Mouse (Mus musculus) forebrain, embryonic 16.5 days (tissue): ENCODE results near the gene Acsl5. TPM values are rescaled to one million over a fixed set of nuclear protein-coding genes. Genes with fewer than 3 reads are reported as not detected.
A peak's percentile ranks its signal among the peaks of the same experiment; 100 is the strongest.

Experiments
- ATAC-seq: fragments of 200-750 bp; cut with Nextera tagmentation; 2 replicates; pipeline ENCODE4 v1.8.0; 2017; ENCODE audit warnings: mild to moderate bottlenecking, moderate library complexity
- H3K27ac ChIP-seq: fragments of 300-500 bp; sonication (generic); 2 replicates; pipeline ENCODE4 v1.5.1; 2014; ENCODE audit warnings: low read length, control low read depth
- H3K27me3 ChIP-seq: fragments of 300-500 bp; sonication (generic); replicated peaks from 2 replicates; pipeline ENCODE4 v1.6.1; 2014; ENCODE audit warnings: low read length; ENCODE audit not compliant: control insufficient read depth, insufficient read depth
- H3K36me3 ChIP-seq: fragments of 300-500 bp; sonication (generic); 2 replicates; pipeline ENCODE4 v1.6.1; 2014; ENCODE audit not compliant: control insufficient read depth, insufficient read depth
- H3K4me1 ChIP-seq: fragments of 300-500 bp; sonication (generic); replicated peaks from 2 replicates; pipeline ENCODE4 v1.6.1; 2014; ENCODE audit warnings: low read length; ENCODE audit not compliant: control insufficient read depth, insufficient read depth
- H3K4me2 ChIP-seq: fragments of 300-500 bp; sonication (generic); 2 replicates; pipeline ENCODE4 v1.6.1; 2014; ENCODE audit warnings: mild to moderate bottlenecking, low read length, control low read depth
- H3K4me3 ChIP-seq: fragments of 300-500 bp; sonication (generic); replicated peaks from 2 replicates; pipeline ENCODE4 v1.5.1; 2014; ENCODE audit warnings: mild to moderate bottlenecking, low read length, control low read depth
- H3K9ac ChIP-seq: fragments of 300-500 bp; sonication (generic); replicated peaks from 2 replicates; pipeline ENCODE4 v1.6.1; 2014; ENCODE audit warnings: low read depth, low read length, control low read depth
- H3K9me3 ChIP-seq: fragments of 300-500 bp; sonication (generic); 2 replicates; pipeline ENCODE4 v1.6.1; 2016; ENCODE audit warnings: low read length; ENCODE audit not compliant: control insufficient read depth
- WGBS: fragments of 180-500 bp; shearing (Covaris S2); extraction: QIAGEN DNeasy Blood & Tissue Kit; methylation state at CpG from one replicate; pipeline ENCODE4 v1.1.7; 2014; 5-methylcytosine and 5-hydroxymethylcytosine counted together
- polyA plus RNA-seq: library from polyadenylated mRNA; unstranded; fragments of >200 nt; fragmentation: Nextera tagmentation; extraction: Ambion mirVana; gene quantifications from 2 replicates; pipeline ENCODE4 v1.2.1, GENCODE M21; 2015

Gene Acsl5
- polyA plus RNA-seq, 1 experiment from 2014 or later: 13.4 TPM

DNA sequence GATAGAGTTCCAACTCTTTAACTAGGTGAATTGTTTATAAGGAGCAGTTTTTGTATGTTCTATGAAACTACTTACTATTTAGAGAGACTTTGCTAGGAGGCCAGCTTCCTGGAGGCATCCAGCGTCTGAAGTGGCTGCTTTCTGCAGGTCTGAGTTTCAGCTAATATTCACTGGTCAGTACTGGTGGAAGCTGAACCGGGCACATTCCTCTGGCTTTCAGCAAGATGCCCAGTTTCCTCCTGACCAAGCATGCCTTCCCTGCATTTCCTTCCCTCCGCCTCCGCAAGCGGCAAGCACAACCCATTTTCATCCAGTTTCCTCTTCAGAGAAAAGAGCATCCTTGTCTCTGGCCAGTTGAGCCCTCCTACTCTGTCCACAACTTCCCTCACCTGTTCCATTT, 17.3 kb downstream of the Acsl5 start:
- H3K9ac ChIP-seq: no peak overlapping the region
- no peak overlapping the region for H3K4me3 ChIP-seq
- no peaks in the 10 kb centered on the region for H3K36me3 ChIP-seq
- no peaks in the 10 kb centered on the region for H3K9me3 ChIP-seq
- peaks cover 3% of the 10 kb centered on the region; the same call in 1 of the 2 replicates for H3K4me1 ChIP-seq
- H3K27ac ChIP-seq: no peak overlapping the region
- no peak for ATAC-seq
- no peak overlapping the region for H3K4me2 ChIP-seq
- H3K27me3 ChIP-seq: no peaks in the 10 kb centered on the region
- WGBS: 90% methylated on average over 5 of the region's 5 CpGs

DNA sequence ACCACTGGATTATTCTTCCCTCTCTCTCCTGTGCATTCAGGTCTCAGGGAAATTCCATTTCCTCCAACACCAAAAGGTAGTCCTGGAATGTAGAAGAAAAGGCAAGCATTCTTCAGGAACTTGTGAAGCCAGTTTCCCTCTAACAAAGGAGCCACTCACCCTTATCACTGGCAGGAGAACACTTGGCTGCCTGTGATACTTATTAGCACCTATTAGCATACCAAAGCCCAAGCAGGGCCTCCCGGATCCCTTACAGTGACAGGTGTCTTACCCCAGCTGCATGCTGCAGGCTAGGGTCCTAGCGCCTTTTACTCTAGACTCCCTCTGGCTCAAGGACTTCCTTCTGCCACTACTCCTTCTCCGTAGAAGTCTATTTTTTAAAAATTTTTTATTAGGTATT, 19.7 kb downstream of the Acsl5 start:
- no peaks in the 10 kb centered on the region for H3K36me3 ChIP-seq
- peak; percentile 61; the same call in 1 of the 2 replicates for ATAC-seq
- H3K27me3 ChIP-seq: no peaks in the 10 kb centered on the region
- H3K4me2 ChIP-seq: no peak overlapping the region
- 11% methylated on average over 3 of the region's 3 CpGs for WGBS
- H3K9me3 ChIP-seq: no peaks in the 10 kb centered on the region
- H3K27ac ChIP-seq: no peak overlapping the region
- H3K4me1 ChIP-seq: peaks cover 3% of the 10 kb centered on the region; the same call in 1 of the 2 replicates
- H3K9ac ChIP-seq: no peak overlapping the region
- H3K4me3 ChIP-seq: no peak overlapping the region

DNA sequence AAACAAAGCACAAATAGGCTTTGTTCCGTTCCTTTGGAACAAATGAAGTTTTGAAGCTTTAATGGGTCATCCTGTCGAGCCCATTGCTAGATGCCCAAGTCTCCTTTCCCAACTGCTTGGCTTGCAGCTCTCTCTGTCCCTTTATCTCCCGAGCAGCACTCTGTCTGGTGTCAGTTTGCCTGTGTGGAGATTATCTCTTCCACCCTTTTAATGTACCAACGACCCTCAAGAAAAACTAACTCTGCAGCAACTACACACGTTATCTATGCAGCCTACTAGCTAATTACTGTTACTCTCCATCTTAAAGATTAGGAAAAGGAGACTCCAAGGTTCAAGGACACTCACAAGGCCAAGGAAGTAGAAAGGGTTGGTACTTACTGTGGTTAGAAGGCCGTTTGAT, 21.6 kb downstream of the Acsl5 start:
- WGBS: 81% methylated on average over 6 of the region's 6 CpGs
- no peaks in the 10 kb centered on the region for H3K9me3 ChIP-seq
- no peak overlapping the region for H3K9ac ChIP-seq
- no peak overlapping the region for H3K4me3 ChIP-seq
- no peaks in the 10 kb centered on the region for H3K36me3 ChIP-seq
- no peak overlapping the region for H3K27ac ChIP-seq
- no peak overlapping the region for H3K4me2 ChIP-seq
- H3K27me3 ChIP-seq: no peaks in the 10 kb centered on the region
- H3K4me1 ChIP-seq: peaks cover 3% of the 10 kb centered on the region; the same call in 1 of the 2 replicates
- ATAC-seq: no peak

DNA sequence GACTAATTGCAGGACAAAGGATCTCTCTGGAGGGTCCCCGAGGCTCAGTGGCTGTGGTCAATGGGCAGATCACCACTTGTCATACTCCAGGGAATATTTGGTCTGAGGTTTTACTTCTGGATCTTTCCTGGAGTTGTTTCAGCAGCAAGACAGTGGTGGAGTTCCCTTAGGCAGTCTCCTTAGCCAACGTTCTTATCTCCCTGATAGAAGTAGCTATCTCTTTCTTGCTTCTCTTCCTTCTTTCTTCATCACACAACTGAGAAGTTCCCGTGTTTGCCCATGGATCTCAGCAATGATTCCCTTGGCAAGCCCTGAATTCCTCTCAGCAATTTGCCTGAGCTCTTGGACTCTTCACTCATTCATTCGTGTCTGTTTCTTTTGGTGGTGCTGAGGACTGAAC, 24.4 kb downstream of the Acsl5 start:
- no peaks in the 10 kb centered on the region for H3K27me3 ChIP-seq
- H3K4me1 ChIP-seq: peaks cover 3% of the 10 kb centered on the region; the same call in 1 of the 2 replicates
- no peak overlapping the region for H3K4me2 ChIP-seq
- H3K9ac ChIP-seq: no peak overlapping the region
- no peak overlapping the region for H3K27ac ChIP-seq
- 74% methylated on average over 4 of the region's 4 CpGs for WGBS
- no peaks in the 10 kb centered on the region for H3K9me3 ChIP-seq
- no peak overlapping the region for H3K4me3 ChIP-seq
- ATAC-seq: no peak
- H3K36me3 ChIP-seq: no peaks in the 10 kb centered on the region

DNA sequence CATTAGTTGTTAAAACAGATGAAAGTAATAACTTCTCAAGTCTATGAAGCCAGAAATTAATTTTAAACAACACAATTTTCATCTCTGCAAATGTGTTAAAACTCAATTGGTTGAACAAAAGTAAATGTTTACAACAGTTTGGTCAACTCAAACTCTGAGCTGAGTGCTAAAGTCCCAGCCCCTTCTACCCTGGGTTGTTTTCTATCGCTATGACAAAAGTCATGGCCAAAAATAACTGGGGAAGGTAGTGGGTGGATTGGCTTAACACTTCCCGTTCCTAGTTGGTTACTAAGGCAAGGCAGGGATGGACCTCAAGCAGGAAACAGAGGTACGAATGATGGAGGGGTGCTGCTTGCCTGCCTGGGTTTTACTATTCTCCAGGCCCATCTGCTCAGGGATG, 25.0 kb downstream of the Acsl5 start:
- no peak for ATAC-seq
- H3K27ac ChIP-seq: no peak overlapping the region
- H3K4me2 ChIP-seq: no peak overlapping the region
- H3K4me1 ChIP-seq: no peaks in the 10 kb centered on the region
- no peak overlapping the region for H3K9ac ChIP-seq
- H3K36me3 ChIP-seq: no peaks in the 10 kb centered on the region
- no peaks in the 10 kb centered on the region for H3K27me3 ChIP-seq
- 89% methylated on average over 3 of the region's 3 CpGs for WGBS
- no peak overlapping the region for H3K4me3 ChIP-seq
- no peaks in the 10 kb centered on the region for H3K9me3 ChIP-seq

DNA sequence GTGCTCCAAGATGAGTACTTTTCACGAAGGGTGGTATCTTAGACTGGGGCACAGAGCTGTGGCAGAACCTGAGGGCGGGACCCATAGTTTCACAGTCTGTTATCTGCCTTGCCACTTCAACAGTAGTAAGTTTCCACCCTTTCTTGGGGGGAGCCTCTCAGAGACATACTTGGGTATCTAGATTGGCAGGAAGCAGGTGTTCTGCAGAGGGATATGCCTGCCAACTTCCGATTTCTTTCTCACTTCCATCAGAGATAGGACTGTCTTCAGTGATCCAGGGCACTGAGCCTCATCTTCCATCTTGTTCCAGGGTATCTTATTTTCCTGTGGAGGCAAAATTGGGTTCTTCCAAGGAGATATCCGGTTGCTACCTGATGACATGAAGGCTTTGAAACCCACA, 32.4 kb downstream of the Acsl5 start:
- Histone ChIP-seq H3K4me3 (no peak overlapping the region), H3K4me1 (no peaks in the 10 kb centered on the region), H3K9ac (no peak overlapping the region), H3K36me3 (no peaks in the 10 kb centered on the region), H3K9me3 (no peaks in the 10 kb centered on the region), H3K4me2 (no peak overlapping the region), H3K27me3 (no peaks in the 10 kb centered on the region), H3K27ac (no peak overlapping the region)
- WGBS: 94% methylated on average over 4 of the region's 4 CpGs
- ATAC-seq: no peak

DNA sequence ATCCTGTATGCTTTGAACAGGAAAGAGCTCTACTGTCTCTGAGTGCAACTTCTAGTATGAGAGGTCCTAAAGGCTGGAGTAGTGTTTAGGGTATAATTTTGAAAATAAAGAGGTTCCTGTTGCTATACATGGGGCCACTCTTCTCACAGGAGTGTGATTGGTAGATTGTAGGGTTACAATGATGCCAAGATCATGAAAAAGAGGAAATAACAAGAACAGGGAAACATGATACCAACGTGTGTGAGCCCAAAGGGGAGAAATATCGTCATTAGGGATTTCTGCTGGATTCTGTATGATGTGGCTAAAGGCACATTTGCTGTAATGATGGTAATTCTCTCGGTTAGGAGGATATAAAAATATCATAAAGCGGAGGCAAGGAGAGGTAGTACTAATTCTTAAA, 34.3 kb downstream of the Acsl5 start:
- 91% methylated on average over 4 of the region's 4 CpGs for WGBS
- Histone ChIP-seq H3K4me1 (no peaks in the 10 kb centered on the region), H3K4me2 (no peak overlapping the region), H3K36me3 (no peaks in the 10 kb centered on the region), H3K27ac (no peak overlapping the region), H3K27me3 (no peaks in the 10 kb centered on the region), H3K9ac (no peak overlapping the region), H3K4me3 (no peak overlapping the region), H3K9me3 (no peaks in the 10 kb centered on the region)
- no peak for ATAC-seq

DNA sequence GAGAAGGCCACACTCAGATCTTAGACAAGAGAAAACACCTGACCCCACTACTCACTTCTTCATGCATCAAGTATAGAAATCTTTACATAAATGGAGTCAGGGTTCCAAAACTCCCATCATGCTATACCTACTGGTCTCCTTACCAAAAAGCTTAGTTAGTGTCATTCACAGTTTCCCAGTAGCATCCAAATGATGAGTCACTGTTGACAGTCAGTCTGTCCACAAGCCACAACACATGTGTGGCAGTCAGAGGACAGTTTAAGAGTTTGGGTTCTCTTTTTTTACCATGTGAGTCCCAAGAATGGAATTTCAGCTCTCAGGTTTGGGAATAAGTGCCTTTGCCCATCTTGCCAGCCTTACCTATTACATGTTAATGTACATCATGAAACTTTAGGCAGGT, 37.2 kb downstream of the Acsl5 start:
- Histone ChIP-seq H3K4me2 (no peak overlapping the region), H3K27ac (no peak overlapping the region), H3K27me3 (no peaks in the 10 kb centered on the region), H3K9ac (no peak overlapping the region), H3K4me1 (no peaks in the 10 kb centered on the region), H3K4me3 (no peak overlapping the region), H3K9me3 (no peaks in the 10 kb centered on the region), H3K36me3 (no peaks in the 10 kb centered on the region)
- no peak for ATAC-seq

DNA sequence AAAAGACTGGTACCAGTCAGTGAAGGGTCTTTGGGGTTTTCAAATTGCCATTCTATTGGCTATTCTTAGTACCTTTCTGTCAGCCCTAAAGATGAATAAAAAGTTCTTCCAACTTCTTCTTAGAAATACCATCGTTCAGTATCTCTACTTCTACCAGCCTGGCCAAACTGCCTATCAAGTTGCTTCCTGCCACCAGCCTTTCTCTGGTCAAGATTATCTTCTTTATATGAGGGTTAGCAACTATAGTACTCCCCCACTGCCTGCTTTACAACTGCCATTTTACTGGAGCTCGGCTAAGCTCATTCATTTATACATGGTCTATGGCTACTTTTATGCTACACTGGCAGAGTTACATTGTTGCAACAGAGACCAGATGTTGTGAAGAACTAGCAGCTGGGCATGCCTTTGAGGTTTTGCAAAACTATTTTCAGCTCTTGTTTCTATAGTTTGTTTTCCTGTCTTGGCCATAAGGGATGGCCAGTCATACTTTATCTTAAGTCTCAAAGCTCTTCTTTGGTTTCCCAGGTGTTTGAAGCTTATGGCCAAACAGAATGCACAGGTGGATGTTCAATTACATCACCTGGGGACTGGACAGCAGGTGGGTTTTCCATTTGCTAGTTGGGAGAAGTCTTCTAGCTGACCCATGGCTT, 39.0 kb downstream of the Acsl5 start:
- Histone ChIP-seq H3K36me3 (0 out of 2 replicates have a peak, but pooled peaks cover 2% of the 10 kb centered on the region), H3K27ac (no peak overlapping the region), H3K4me1 (no peaks in the 10 kb centered on the region), H3K9me3 (no peaks in the 10 kb centered on the region), H3K27me3 (no peaks in the 10 kb centered on the region), H3K4me3 (no peak overlapping the region), H3K9ac (no peak overlapping the region), H3K4me2 (no peak overlapping the region)
- no peak for ATAC-seq
- 86% methylated on average over 2 of the region's 2 CpGs for WGBS
